Mouse (Mus musculus) G1E (cell line): Measurements from ENCODE around the gene Lipa. TPM values are rescaled to one million over a fixed set of nuclear protein-coding genes. Genes with fewer than 3 reads are reported as not detected.

Experiments
- ATAC-seq: 2 replicates; pipeline ENCODE4 v1.8.0; 2016; ENCODE audit warnings: mild to moderate bottlenecking; ENCODE audit not compliant: insufficient number of reproducible peaks, poor library complexity, low FRiP score, severe bottlenecking; ENCODE audit errors: extremely low read depth
- DNase-seq: peaks from one replicate; pipeline ENCODE4 v3.0.0; 2012; ENCODE audit warnings: low spot score
- H3K27me3 ChIP-seq: 2 replicates; pipeline ENCODE4 v1.6.1; 2012; ENCODE audit warnings: mild to moderate bottlenecking, low read length, inconsistent platforms; ENCODE audit not compliant: insufficient read depth
- H3K36me3 ChIP-seq: replicated peaks from 2 replicates; pipeline ENCODE3; 2012; ENCODE audit warnings: mild to moderate bottlenecking, inconsistent platforms
- H3K4me1 ChIP-seq: 2 replicates; pipeline ENCODE4 v1.6.1; 2012; ENCODE audit warnings: low read depth, low read length, inconsistent platforms, mixed read lengths; ENCODE audit not compliant: insufficient read depth
- H3K4me3 ChIP-seq: 2 replicates; pipeline ENCODE4 v1.5.1; 2012; ENCODE audit warnings: low read depth, mild to moderate bottlenecking, inconsistent platforms, low read length, moderate library complexity, mixed read lengths
- H3K9me3 ChIP-seq: replicated peaks from 2 replicates; pipeline ENCODE4 v1.6.1; 2012; ENCODE audit warnings: inconsistent platforms
- CTCF ChIP-seq: IDR thresholded peaks from 2 replicates; pipeline ENCODE4 v1.5.1; 2012; ENCODE audit warnings: low read depth, low read length, inconsistent platforms, mixed read lengths
- GATA1 ChIP-seq: IDR thresholded peaks from 2 replicates; pipeline ENCODE4 v1.6.1; 2012; ENCODE audit warnings: borderline replicate concordance, low read length, inconsistent platforms, mixed read lengths
- GATA2 ChIP-seq: IDR thresholded peaks from 2 replicates; pipeline ENCODE4 v1.6.1; 2012; ENCODE audit warnings: low read depth, low read length, inconsistent platforms, borderline replicate concordance
- POLR2AphosphoS5 ChIP-seq: IDR thresholded peaks from 2 replicates; pipeline ENCODE4 v1.6.1; 2012; ENCODE audit warnings: low read depth, low read length, inconsistent platforms; ENCODE audit not compliant: insufficient replicate concordance
- TAL1 ChIP-seq: conservative IDR thresholded peaks from 2 replicates; pipeline ENCODE4 v1.6.1; 2012; ENCODE audit warnings: low read depth, low read length, inconsistent platforms, mixed read lengths
- polyA plus RNA-seq: library from polyadenylated mRNA; stranded (reverse); fragments of >175 nt; gene quantifications from 2 replicates; pipeline ENCODE4 v1.2.3, GENCODE M21; 2012
- total RNA-seq, 2 experiments: library from RNA; stranded (forward) in 1 of 2; stranded (reverse) in 1 of 2; fragments of 200-1000 nt in 1 of 2; fragments of >200 nt in 1 of 2; fragmentation: Nextera tagmentation in 1 of 2; gene quantifications; 2 replicates each; pipeline ENCODE4 v1.2.3; 2014 to 2017

Lipa gene
- total and polyA plus RNA-seq, 3 experiments, result 0.22 TPM; not detected in 2

DNA sequence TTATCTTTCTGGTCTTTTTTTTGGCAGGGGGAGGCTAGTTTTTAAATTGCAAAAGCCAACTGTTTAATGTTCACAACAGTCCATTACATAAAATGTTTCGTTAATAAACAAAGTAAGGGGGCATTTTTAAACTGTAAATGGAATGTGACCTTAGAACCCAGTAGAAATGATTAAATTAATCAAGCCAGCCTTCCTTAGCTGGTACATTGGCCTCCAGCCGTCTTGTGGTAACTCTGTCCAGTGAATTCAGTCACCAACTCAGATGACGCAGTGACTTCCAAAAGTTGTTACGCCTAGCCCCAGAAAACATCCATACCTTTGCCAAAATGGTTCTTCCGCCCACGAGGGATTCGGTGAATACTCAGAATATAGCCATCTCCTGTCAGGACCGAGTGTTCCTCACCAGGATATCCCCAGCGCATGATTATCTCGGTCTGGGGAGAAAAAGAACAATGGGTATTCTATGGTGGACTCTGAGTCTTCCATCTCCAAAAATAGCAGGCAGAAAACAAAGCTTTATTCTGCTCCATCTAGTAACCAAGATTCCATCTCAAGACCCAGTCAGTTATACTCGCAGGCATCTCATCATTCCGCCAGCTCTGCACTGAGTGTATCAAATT is 4.1 kb downstream of the Lipa start:
- no peak for DNase-seq
- Histone ChIP-seq H3K4me3 (no peak overlapping the region), H3K36me3 (no peaks in the 10 kb centered on the region), H3K9me3 (no peaks in the 10 kb centered on the region), H3K4me1 (no peaks in the 10 kb centered on the region), H3K27me3 (peaks cover 8% of the 10 kb centered on the region; the same call in 1 of the 2 replicates)
- ATAC-seq, result no peak
- no peak for TF ChIP-seq GATA1
- TF ChIP-seq CTCF, result no peak
- TF ChIP-seq TAL1, result no peak
- no peak for TF ChIP-seq GATA2
- no peak for TF ChIP-seq POLR2AphosphoS5

DNA sequence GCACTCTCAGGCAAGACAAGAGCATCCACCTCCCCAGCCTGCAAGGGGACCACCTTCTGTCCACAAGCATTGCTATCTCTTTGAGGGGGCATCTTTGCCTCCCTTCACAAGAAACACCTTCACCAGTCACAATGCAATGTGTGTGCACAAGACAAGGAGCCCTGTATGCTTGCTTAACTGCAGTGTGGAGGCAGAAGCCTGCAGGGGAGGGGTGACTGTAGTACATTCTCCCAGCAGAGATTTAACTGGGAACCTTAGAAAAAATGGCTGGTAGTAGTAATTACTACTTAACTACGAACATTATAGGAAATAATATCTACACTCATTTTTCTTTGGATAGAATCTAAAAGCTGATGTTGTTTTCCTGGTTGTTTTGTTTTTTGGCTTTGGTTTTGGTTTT is 5.3 kb downstream of the Lipa start:
- Histone ChIP-seq H3K36me3 (no peaks in the 10 kb centered on the region), H3K4me1 (no peaks in the 10 kb centered on the region), H3K27me3 (peaks cover 3% of the 10 kb centered on the region; the same call in 1 of the 2 replicates), H3K9me3 (no peaks in the 10 kb centered on the region), H3K4me3 (no peak overlapping the region)
- TF ChIP-seq GATA2, result no peak
- no peak for TF ChIP-seq POLR2AphosphoS5
- DNase-seq, result no peak
- ATAC-seq, result no peak

DNA sequence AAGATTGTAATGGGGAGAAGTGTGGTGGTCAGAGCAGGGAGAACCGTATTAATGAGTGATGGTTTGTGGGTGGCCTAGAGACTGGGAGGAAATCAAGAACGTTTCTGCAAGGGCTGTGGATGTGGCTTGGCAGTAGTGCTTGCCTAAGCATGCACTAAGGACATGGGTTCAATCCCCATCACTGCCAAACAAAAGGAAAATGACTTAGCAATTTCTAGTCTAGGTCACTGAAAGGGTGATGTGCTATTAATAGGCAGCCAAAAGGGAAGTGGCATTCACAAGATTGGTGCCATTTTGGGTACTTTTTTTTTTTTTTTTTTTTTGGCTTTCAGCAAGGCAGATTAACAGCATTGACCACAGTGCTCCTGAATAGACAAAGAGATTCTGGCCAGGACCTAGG is 5.9 kb downstream of the Lipa start:
- no peaks in the 10 kb centered on the region for H3K36me3 ChIP-seq
- H3K4me3 ChIP-seq, result no peak overlapping the region
- H3K4me1 ChIP-seq, result no peaks in the 10 kb centered on the region
- DNase-seq (no peak), ATAC-seq (no peak)
- H3K9me3 ChIP-seq, result no peaks in the 10 kb centered on the region
- H3K27me3 ChIP-seq, result no peaks in the 10 kb centered on the region
- TF ChIP-seq CTCF, result no peak
- TF ChIP-seq TAL1, result no peak
- no peak for TF ChIP-seq POLR2AphosphoS5
- no peak for TF ChIP-seq GATA1
- TF ChIP-seq GATA2, result no peak

DNA sequence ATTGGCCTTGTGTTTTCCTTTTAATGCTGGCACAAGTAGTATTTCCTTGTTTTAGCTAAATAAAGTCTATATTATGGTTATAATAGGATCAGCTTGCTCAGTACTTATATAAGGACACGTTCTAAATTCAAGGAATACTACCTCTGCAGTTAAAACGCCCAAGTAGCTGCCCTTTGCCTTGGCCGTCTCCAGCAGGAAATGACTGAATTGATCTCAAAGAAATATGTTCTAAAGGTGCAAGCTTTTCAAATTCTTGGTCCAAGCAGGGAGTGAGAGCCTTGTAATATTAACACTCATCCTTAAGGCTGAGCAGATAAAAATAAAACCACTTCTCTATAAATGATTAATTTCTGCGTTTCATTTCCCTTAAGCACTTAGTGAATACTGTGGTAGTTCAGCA is 7.2 kb downstream of the Lipa start:
- no peaks in the 10 kb centered on the region for H3K27me3 ChIP-seq
- H3K9me3 ChIP-seq, result no peaks in the 10 kb centered on the region
- ATAC-seq (no peak), DNase-seq (no peak)
- TF ChIP-seq POLR2AphosphoS5 (no peak), GATA1 (no peak), GATA2 (no peak), CTCF (no peak), TAL1 (no peak)
- no peaks in the 10 kb centered on the region for H3K36me3 ChIP-seq
- H3K4me3 ChIP-seq, result no peak overlapping the region
- no peaks in the 10 kb centered on the region for H3K4me1 ChIP-seq

DNA sequence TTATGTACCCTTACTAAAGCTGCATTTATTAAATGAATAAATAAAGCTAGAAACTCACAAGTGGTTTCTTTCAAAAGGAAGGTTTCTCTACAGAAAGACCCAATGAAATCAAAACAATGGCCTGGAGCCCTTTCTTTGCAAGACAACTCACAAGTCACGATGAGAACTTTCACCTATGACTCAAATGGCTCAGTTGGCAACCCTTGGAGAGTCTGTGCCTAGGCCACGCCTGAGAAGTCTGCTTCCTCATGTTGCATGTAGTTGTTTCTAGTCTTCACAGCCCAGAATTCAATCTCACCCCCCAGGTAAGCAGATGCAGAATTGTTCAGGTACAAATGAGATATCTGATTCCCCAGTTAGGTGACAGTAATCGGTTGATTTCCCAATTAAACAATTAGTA is 7.6 kb downstream of the Lipa start:
- Histone ChIP-seq H3K4me3 (no peak overlapping the region), H3K4me1 (no peaks in the 10 kb centered on the region), H3K27me3 (no peaks in the 10 kb centered on the region), H3K36me3 (no peaks in the 10 kb centered on the region), H3K9me3 (no peaks in the 10 kb centered on the region)
- ATAC-seq (no peak), DNase-seq (no peak)
- TF ChIP-seq GATA2, result no peak
- TF ChIP-seq CTCF, result no peak
- TF ChIP-seq TAL1, result no peak
- TF ChIP-seq GATA1, result no peak
- no peak for TF ChIP-seq POLR2AphosphoS5

DNA sequence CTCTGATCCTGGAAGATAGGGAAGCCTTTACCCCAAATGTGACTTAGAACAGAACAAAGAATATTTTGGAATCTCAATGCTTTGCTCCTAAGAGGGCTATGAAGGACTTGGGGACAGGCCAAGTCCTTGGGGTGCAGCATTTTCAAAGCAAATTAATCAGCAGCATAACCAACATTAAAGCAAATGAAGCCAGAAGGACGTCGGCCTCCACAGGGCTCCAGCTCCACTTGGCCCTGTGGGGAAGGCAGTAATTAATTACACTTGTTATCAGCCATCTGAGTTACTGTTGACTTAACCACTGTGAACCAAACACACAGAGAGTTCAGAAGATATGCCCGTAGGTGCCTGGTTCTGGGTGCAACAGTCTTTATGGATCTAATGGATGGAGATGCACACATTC is 8.5 kb downstream of the Lipa start:
- Histone ChIP-seq H3K4me3 (no peak overlapping the region), H3K27me3 (0 out of 2 replicates have a peak, but pooled peaks cover 3% of the 10 kb centered on the region), H3K36me3 (no peaks in the 10 kb centered on the region)

More for the DNA sequence above, 8.5 kb downstream of the Lipa start:
- ATAC-seq (no peak), DNase-seq (no peak)
- TF ChIP-seq GATA1 (no peak), CTCF (no peak), POLR2AphosphoS5 (no peak), TAL1 (no peak), GATA2 (no peak)
- no peaks in the 10 kb centered on the region for H3K4me1 ChIP-seq
- no peaks in the 10 kb centered on the region for H3K9me3 ChIP-seq
